Mouse (Mus musculus): ENCODE data around the gene Kif3b. TPM values are rescaled to one million over a fixed set of nuclear protein-coding genes. Genes with fewer than 3 reads are reported as not detected.

Kif3b gene
- total RNA-seq, 1 experiment: 8.6 TPM

GRCm38 (mm10) chr2:153283919-153284318, 7.3 kb upstream of the Kif3b start:
- Histone ChIP-seq H3K9ac (ENCODE audit: insufficient read depth, low read depth, low read length, poor library complexity, severe bottlenecking) (no peak overlapping the region), H3K9me3 (ENCODE audit: control insufficient read depth, insufficient read depth, low read depth, low read length) (no peaks in the 10 kb centered on the region), H3K4me1 (ENCODE audit: control insufficient read depth in 2 of 2, insufficient read depth in 2 of 2, low read length in 2 of 2, poor library complexity in 1 of 2) (no peaks in the 10 kb centered on the region), H3K36me3 (ENCODE audit: control insufficient read depth, insufficient read depth, low read length, poor library complexity, severe bottlenecking) (no peaks in the 10 kb centered on the region), H3K27ac (ENCODE audit: insufficient read depth, low read depth, low read length, poor library complexity, severe bottlenecking) (no peak overlapping the region), H3K4me3 (ENCODE audit: insufficient read depth in 1 of 2, low read depth in 1 of 2, low read length in 2 of 2, poor library complexity in 1 of 2, severe bottlenecking in 1 of 2) (no peak overlapping the region)
- TF ChIP-seq ZC3H11A (IDR thresholded peaks at IDR 0.05; ENCODE audit: borderline replicate concordance, low read depth, low read length) (no peak), MAFK (IDR thresholded peaks at IDR 0.05; ENCODE audit: insufficient read depth, low read depth, low read length) (no peak), ZNF384 (IDR thresholded peaks at IDR 0.05; ENCODE audit: low read depth, low read length) (no peak), CHD2 (IDR thresholded peaks at IDR 0.05; ENCODE audit: low read depth, low read length) (no peak), HCFC1 (IDR thresholded peaks at IDR 0.05; ENCODE audit: borderline replicate concordance, insufficient read depth, low read length) (no peak)
- in situ Hi-C loops (cut with MboI; ENCODE audit: low sequenced_read_pairs in 2 of 2, unreplicated experiment in 2 of 2): no loop called here
- no peak for DNase-seq (ENCODE audit: low read depth, low spot score)

- in situ Hi-C loops (cut with MboI; ENCODE audit: low sequenced_read_pairs in 2 of 2, unreplicated experiment in 2 of 2): no loop called here
- H3K4me3 ChIP-seq (ENCODE audit: insufficient read depth in 1 of 2, low read depth in 1 of 2, low read length in 2 of 2, poor library complexity in 1 of 2, severe bottlenecking in 1 of 2): no peak overlapping the region
- TF ChIP-seq MAFK (IDR thresholded peaks at IDR 0.05; ENCODE audit: insufficient read depth, low read depth, low read length): no peak
- TF ChIP-seq ZC3H11A (IDR thresholded peaks at IDR 0.05; ENCODE audit: borderline replicate concordance, low read depth, low read length): no peak
- no peak for TF ChIP-seq CHD2 (IDR thresholded peaks at IDR 0.05; ENCODE audit: low read depth, low read length)
- TF ChIP-seq ZNF384 (IDR thresholded peaks at IDR 0.05; ENCODE audit: low read depth, low read length): no peak
- no peak for TF ChIP-seq HCFC1 (IDR thresholded peaks at IDR 0.05; ENCODE audit: borderline replicate concordance, insufficient read depth, low read length)
Measured at GRCm38 (mm10) chr2:153286524-153286923, 4.7 kb upstream of the Kif3b start.

GRCm38 (mm10) chr2:153287835-153288234, 3.4 kb upstream of the Kif3b start:
- H3K4me3 ChIP-seq (ENCODE audit: insufficient read depth in 1 of 2, low read depth in 1 of 2, low read length in 2 of 2, poor library complexity in 1 of 2, severe bottlenecking in 1 of 2): no peak overlapping the region

More at GRCm38 (mm10) chr2:153286524-153286923, 4.7 kb upstream of the Kif3b start:
- Histone ChIP-seq H3K9ac (ENCODE audit: insufficient read depth, low read depth, low read length, poor library complexity, severe bottlenecking) (no peak overlapping the region), H3K36me3 (ENCODE audit: control insufficient read depth, insufficient read depth, low read length, poor library complexity, severe bottlenecking) (no peaks in the 10 kb centered on the region), H3K4me1 (ENCODE audit: control insufficient read depth in 2 of 2, insufficient read depth in 2 of 2, low read length in 2 of 2, poor library complexity in 1 of 2) (0 out of 4 replicates have a peak, but pooled peaks cover 0 to 2% of the 10 kb centered on the region in 2 experiments), H3K9me3 (ENCODE audit: control insufficient read depth, insufficient read depth, low read depth, low read length) (no peaks in the 10 kb centered on the region), H3K27ac (ENCODE audit: insufficient read depth, low read depth, low read length, poor library complexity, severe bottlenecking) (no peak overlapping the region)
- DNase-seq (ENCODE audit: low read depth, low spot score): no peak

GRCm38 (mm10) chr2:153292305-153292861, 1.2 kb downstream of the Kif3b start:
- in situ Hi-C loops (cut with MboI; ENCODE audit: low sequenced_read_pairs in 2 of 2, unreplicated experiment in 2 of 2): no loop called here
- H3K9me3 ChIP-seq (ENCODE audit: control insufficient read depth, insufficient read depth, low read depth, low read length): no peaks in the 10 kb centered on the region
- H3K4me3 ChIP-seq (ENCODE audit: insufficient read depth in 1 of 2, low read depth in 1 of 2, low read length in 2 of 2, poor library complexity in 1 of 2, severe bottlenecking in 1 of 2): peak overlapping the region; percentile 74 to 83; a peak in 3 of 4 replicates
- peaks cover 2% of the 10 kb centered on the region; the same call in 1 of the 2 replicates for H3K36me3 ChIP-seq (ENCODE audit: control insufficient read depth, insufficient read depth, low read length, poor library complexity, severe bottlenecking)
- TF ChIP-seq ZC3H11A (IDR thresholded peaks at IDR 0.05; ENCODE audit: borderline replicate concordance, low read depth, low read length) (no peak), HCFC1 (IDR thresholded peaks at IDR 0.05; ENCODE audit: borderline replicate concordance, insufficient read depth, low read length) (no peak), MAFK (IDR thresholded peaks at IDR 0.05; ENCODE audit: insufficient read depth, low read depth, low read length) (no peak), ZNF384 (IDR thresholded peaks at IDR 0.05; ENCODE audit: low read depth, low read length) (no peak)
- peaks cover 0 to 5% of the 10 kb centered on the region in 2 experiments; a peak in 1 of 4 replicates for H3K4me1 ChIP-seq (ENCODE audit: control insufficient read depth in 2 of 2, insufficient read depth in 2 of 2, low read length in 2 of 2, poor library complexity in 1 of 2)
- DNase-seq (ENCODE audit: low read depth, low spot score): peak; percentile 34
- no peak overlapping the region for H3K9ac ChIP-seq (ENCODE audit: insufficient read depth, low read depth, low read length, poor library complexity, severe bottlenecking)
- H3K27ac ChIP-seq (ENCODE audit: insufficient read depth, low read depth, low read length, poor library complexity, severe bottlenecking): no peak overlapping the region

More at GRCm38 (mm10) chr2:153287835-153288234, 3.4 kb upstream of the Kif3b start:
- H3K27ac ChIP-seq (ENCODE audit: insufficient read depth, low read depth, low read length, poor library complexity, severe bottlenecking): no peak overlapping the region
- H3K9me3 ChIP-seq (ENCODE audit: control insufficient read depth, insufficient read depth, low read depth, low read length): no peaks in the 10 kb centered on the region
- peaks cover 0 to 5% of the 10 kb centered on the region in 2 experiments; a peak in 1 of 4 replicates for H3K4me1 ChIP-seq (ENCODE audit: control insufficient read depth in 2 of 2, insufficient read depth in 2 of 2, low read length in 2 of 2, poor library complexity in 1 of 2)
- in situ Hi-C loops (cut with MboI; ENCODE audit: low sequenced_read_pairs in 2 of 2, unreplicated experiment in 2 of 2): no loop called here
- H3K36me3 ChIP-seq (ENCODE audit: control insufficient read depth, insufficient read depth, low read length, poor library complexity, severe bottlenecking): no peaks in the 10 kb centered on the region
- no peak for DNase-seq (ENCODE audit: low read depth, low spot score)
- H3K9ac ChIP-seq (ENCODE audit: insufficient read depth, low read depth, low read length, poor library complexity, severe bottlenecking): no peak overlapping the region
- TF ChIP-seq MAFK (IDR thresholded peaks at IDR 0.05; ENCODE audit: insufficient read depth, low read depth, low read length): no peak
- TF ChIP-seq ZC3H11A (IDR thresholded peaks at IDR 0.05; ENCODE audit: borderline replicate concordance, low read depth, low read length): no peak

All from ES-E14 (cell line).